Mouse (Mus musculus): ENCODE data around the gene Opn1mw. TPM values are rescaled to one million over a fixed set of nuclear protein-coding genes. Genes with fewer than 3 reads are reported as not detected.
A peak's percentile ranks its signal among the peaks of the same experiment; 100 is the strongest.
"Not testable (repeated sequence)": the region's sequence is repeated elsewhere in the genome, so short reads cannot be mapped to it uniquely, and the experiment has no call there.

Opn1mw gene
- not detected in 2 replicates for polyA plus RNA-seq (2015; fragmentation: Nextera tagmentation; extraction: Ambion mirVana)

GRCm38 (mm10) chrX:74127164-74127563, at the start of gene Opn1mw:
Gene Opn1mw, plus strand, starts transcription at chrX:74127464.
- Histone ChIP-seq H3K4me1 (replicated peaks) (no peaks in the 10 kb centered on the region), H3K9ac (no peak within 1 kb of the TSS), H3K36me3 (no peaks in the 10 kb centered on the region), H3K27ac (replicated peaks) (no peak within 1 kb of the TSS), H3K27me3 (no peaks in the 10 kb centered on the region), H3K4me2 (no peak within 1 kb of the TSS), H3K4me3 (no peak within 1 kb of the TSS), H3K9me3 (no peaks in the 10 kb centered on the region)
- no peak for ATAC-seq (ENCODE audit: low read depth)

- no peaks in the 10 kb centered on the region for H3K9me3 ChIP-seq
- ATAC-seq (ENCODE audit: low read depth) = peak; percentile 2; the same call in 1 of the 2 replicates
- H3K27ac ChIP-seq (replicated peaks) = peak overlapping the region; percentile 97
- peak overlapping the region; percentile 54 for H3K4me3 ChIP-seq
- H3K27me3 ChIP-seq = no peaks in the 10 kb centered on the region
- H3K4me1 ChIP-seq (replicated peaks) = peaks cover 37% of the 10 kb centered on the region
- 20% methylated on average over 17 of the region's 17 CpGs for WGBS
- peak overlapping the region; percentile 61 for H3K4me2 ChIP-seq
- H3K9ac ChIP-seq = peak overlapping the region; percentile 85
- no peaks in the 10 kb centered on the region for H3K36me3 ChIP-seq
These were observed 42.9 kb upstream of the Opn1mw start for GRCm38 (mm10) chrX:74084276-74084837.

- Histone ChIP-seq H3K27ac (replicated peaks) (peak overlapping the region; percentile 97), H3K4me2 (peak overlapping the region; percentile 61), H3K36me3 (no peaks in the 10 kb centered on the region), H3K4me1 (replicated peaks) (peaks cover 37% of the 10 kb centered on the region), H3K9me3 (no peaks in the 10 kb centered on the region), H3K9ac (peak overlapping the region; percentile 85), H3K4me3 (peak overlapping the region; percentile 54), H3K27me3 (no peaks in the 10 kb centered on the region)
- ATAC-seq (ENCODE audit: low read depth) = peak; percentile 87
- 15% methylated on average over 45 of the region's 56 CpGs for WGBS
These were observed 42.2 kb upstream of the Opn1mw start for GRCm38 (mm10) chrX:74084946-74085498.

- ATAC-seq (ENCODE audit: low read depth) = peak; percentile 99
- H3K36me3 ChIP-seq = no peaks in the 10 kb centered on the region
- WGBS = 14% methylated on average over 24 of the region's 27 CpGs
These were observed 41.6 kb upstream of the Opn1mw start for GRCm38 (mm10) chrX:74085601-74086038.

GRCm38 (mm10) chrX:74095130-74095529, 32.1 kb upstream of the Opn1mw start:
- H3K9ac ChIP-seq = no peak overlapping the region
- no peaks in the 10 kb centered on the region for H3K9me3 ChIP-seq
- no peak for ATAC-seq (ENCODE audit: low read depth)
- no peak overlapping the region for H3K4me3 ChIP-seq
- H3K4me2 ChIP-seq = no peak overlapping the region
- no peaks in the 10 kb centered on the region for H3K27me3 ChIP-seq
- H3K36me3 ChIP-seq = no peaks in the 10 kb centered on the region
- WGBS = 89% methylated on average over 1 of the region's 1 CpGs
- no peaks in the 10 kb centered on the region for H3K4me1 ChIP-seq (replicated peaks)
- no peak overlapping the region for H3K27ac ChIP-seq (replicated peaks)

More at GRCm38 (mm10) chrX:74085601-74086038, 41.6 kb upstream of the Opn1mw start:
- H3K27ac ChIP-seq (replicated peaks) = peak overlapping the region; percentile 97
- H3K4me1 ChIP-seq (replicated peaks) = peaks cover 34% of the 10 kb centered on the region
- H3K9me3 ChIP-seq = no peaks in the 10 kb centered on the region
- peak overlapping the region; percentile 53 for H3K4me2 ChIP-seq
- H3K4me3 ChIP-seq = peak overlapping the region; percentile 54
- H3K27me3 ChIP-seq = no peaks in the 10 kb centered on the region
- peak overlapping the region; percentile 85 for H3K9ac ChIP-seq

- ATAC-seq (ENCODE audit: low read depth) = no peak
- Histone ChIP-seq H3K9me3 (no peaks in the 10 kb centered on the region), H3K9ac (no peak overlapping the region), H3K27me3 (no peaks in the 10 kb centered on the region), H3K36me3 (no peaks in the 10 kb centered on the region), H3K4me1 (replicated peaks) (no peaks in the 10 kb centered on the region), H3K4me2 (no peak overlapping the region), H3K27ac (replicated peaks) (no peak overlapping the region), H3K4me3 (no peak overlapping the region)
- WGBS = 62% methylated on average over 4 of the region's 4 CpGs
These were observed 23.6 kb upstream of the Opn1mw start for GRCm38 (mm10) chrX:74103457-74104188.

- Histone ChIP-seq H3K36me3 (no peaks in the 10 kb centered on the region), H3K9ac (no peak overlapping the region), H3K4me3 (no peak overlapping the region), H3K27me3 (no peaks in the 10 kb centered on the region), H3K9me3 (no peaks in the 10 kb centered on the region), H3K27ac (replicated peaks) (no peak overlapping the region), H3K4me2 (no peak overlapping the region), H3K4me1 (replicated peaks) (no peaks in the 10 kb centered on the region)
- no peak for ATAC-seq (ENCODE audit: low read depth)
- WGBS = 62% methylated on average over 2 of the region's 2 CpGs
These were observed 21.3 kb upstream of the Opn1mw start for GRCm38 (mm10) chrX:74105916-74106315.

- no peaks in the 10 kb centered on the region for H3K36me3 ChIP-seq
- H3K9me3 ChIP-seq = no peaks in the 10 kb centered on the region
- no peaks in the 10 kb centered on the region for H3K4me1 ChIP-seq (replicated peaks)
- 50% methylated on average over 3 of the region's 3 CpGs for WGBS
- H3K4me2 ChIP-seq = no peak overlapping the region
- no peak overlapping the region for H3K27ac ChIP-seq (replicated peaks)
- no peak overlapping the region for H3K9ac ChIP-seq
- ATAC-seq (ENCODE audit: low read depth) = no peak
- H3K27me3 ChIP-seq = no peaks in the 10 kb centered on the region
- no peak overlapping the region for H3K4me3 ChIP-seq
These were observed 18.5 kb upstream of the Opn1mw start for GRCm38 (mm10) chrX:74108747-74109146.

- no peaks in the 10 kb centered on the region for H3K27me3 ChIP-seq
- ATAC-seq (ENCODE audit: low read depth) = no peak
These were observed 13.2 kb upstream of the Opn1mw start for GRCm38 (mm10) chrX:74114036-74114435.

GRCm38 (mm10) chrX:74115511-74115910, 11.8 kb upstream of the Opn1mw start:
- WGBS = 23% methylated on average over 10 of the region's 10 CpGs
- ATAC-seq (ENCODE audit: low read depth) = peak; percentile 43; the same call in 1 of the 2 replicates

More at GRCm38 (mm10) chrX:74114036-74114435, 13.2 kb upstream of the Opn1mw start:
- no peak overlapping the region for H3K27ac ChIP-seq (replicated peaks)
- H3K4me1 ChIP-seq (replicated peaks) = no peaks in the 10 kb centered on the region
- H3K4me3 ChIP-seq = no peak overlapping the region
- H3K36me3 ChIP-seq = no peaks in the 10 kb centered on the region
- H3K4me2 ChIP-seq = no peak overlapping the region
- H3K9ac ChIP-seq = no peak overlapping the region
- H3K9me3 ChIP-seq = no peaks in the 10 kb centered on the region

GRCm38 (mm10) chrX:74124975-74125374, 2.3 kb upstream of the Opn1mw start:
- Histone ChIP-seq H3K27me3 (no peaks in the 10 kb centered on the region), H3K4me3 (no peak overlapping the region), H3K4me2 (no peak overlapping the region), H3K4me1 (replicated peaks) (no peaks in the 10 kb centered on the region), H3K36me3 (no peaks in the 10 kb centered on the region), H3K9me3 (no peaks in the 10 kb centered on the region), H3K27ac (replicated peaks) (no peak overlapping the region), H3K9ac (no peak overlapping the region)
- no peak for ATAC-seq (ENCODE audit: low read depth)
- WGBS = 57% methylated on average over 2 of the region's 2 CpGs

More at GRCm38 (mm10) chrX:74115511-74115910, 11.8 kb upstream of the Opn1mw start:
- Histone ChIP-seq H3K9ac (no peak overlapping the region), H3K4me3 (peak overlapping the region; percentile 22), H3K36me3 (no peaks in the 10 kb centered on the region), H3K27me3 (no peaks in the 10 kb centered on the region), H3K9me3 (no peaks in the 10 kb centered on the region), H3K4me1 (replicated peaks) (no peaks in the 10 kb centered on the region), H3K4me2 (peak overlapping the region; percentile 47), H3K27ac (replicated peaks) (no peak overlapping the region)

- H3K4me3 ChIP-seq; H3K4me1 ChIP-seq (replicated peaks); H3K27ac ChIP-seq (replicated peaks); H3K36me3 ChIP-seq; H3K9ac ChIP-seq; ATAC-seq (ENCODE audit: low read depth); H3K4me2 ChIP-seq; H3K27me3 ChIP-seq; H3K9me3 ChIP-seq: not testable (repeated sequence)
- 40% methylated on average over 1 of the region's 1 CpGs for WGBS
These were observed 8.0 kb downstream of the Opn1mw start, which contains the start of gene Mecp2 for GRCm38 (mm10) chrX:74135263-74135662. Gene Mecp2, minus strand, starts transcription at chrX:74135363.

Measured in neural tube, embryonic 13.5 days (tissue).